Mouse (Mus musculus): ENCODE results near the gene Rtl10. TPM values are rescaled to one million over a fixed set of nuclear protein-coding genes. Genes with fewer than 3 reads are reported as not detected.
A peak's percentile ranks its signal among the peaks of the same experiment; 100 is the strongest.

The Rtl10 gene
- total RNA-seq, 2 experiments from 2014 or later: 9.1 to 23.1 TPM

- ATAC-seq (replicated peaks; ENCODE audit: low FRiP score, low TSS enrichment, poor library complexity, severe bottlenecking): no peak
Observed at GRCm38 (mm10) chr16:18480933-18481485, 17.7 kb upstream of the Rtl10 start.

DNA sequence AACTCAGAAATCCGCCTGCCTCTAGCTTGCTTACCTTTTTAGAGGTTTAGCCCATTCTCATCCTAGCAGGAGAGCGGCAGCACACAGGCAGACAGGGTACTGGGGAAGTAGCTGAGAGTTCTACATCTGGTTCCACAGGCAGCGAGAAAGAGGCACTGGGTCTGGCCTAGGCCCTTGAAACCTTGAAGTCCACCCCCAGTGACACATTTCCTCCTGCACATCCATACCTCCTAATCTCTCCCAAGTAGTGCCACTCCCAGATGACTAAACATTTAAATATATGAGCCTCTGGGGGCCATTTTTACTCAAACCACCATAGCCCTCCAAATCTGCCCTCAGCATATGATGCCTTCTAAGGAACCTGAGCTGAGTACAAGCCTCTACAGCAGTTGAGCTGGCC lies 16.3 kb upstream of the Rtl10 start:
- ATAC-seq (replicated peaks; ENCODE audit: low FRiP score, low TSS enrichment, poor library complexity, severe bottlenecking): no peak

DNA sequence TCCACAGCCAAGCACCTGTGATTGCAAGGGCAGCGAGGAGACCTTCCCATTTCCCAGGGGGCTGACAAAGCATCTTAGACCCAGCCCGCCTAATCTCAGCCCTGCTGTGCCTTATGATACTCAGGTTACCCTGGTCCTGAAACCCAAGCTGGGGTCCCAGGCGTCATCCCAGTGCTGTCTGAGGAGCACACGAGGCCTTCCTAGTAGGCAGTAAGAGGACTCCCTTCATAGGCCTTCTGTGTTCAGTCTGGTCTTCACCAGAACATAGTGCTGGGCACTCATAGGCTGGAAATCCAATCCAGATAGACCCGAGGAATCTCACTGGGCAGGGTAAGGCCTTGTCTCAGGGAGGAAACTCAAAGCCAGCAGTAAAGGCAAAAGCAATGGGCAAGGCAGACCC lies 14.9 kb upstream of the Rtl10 start:
- ATAC-seq (replicated peaks; ENCODE audit: low FRiP score, low TSS enrichment, poor library complexity, severe bottlenecking): no peak

DNA sequence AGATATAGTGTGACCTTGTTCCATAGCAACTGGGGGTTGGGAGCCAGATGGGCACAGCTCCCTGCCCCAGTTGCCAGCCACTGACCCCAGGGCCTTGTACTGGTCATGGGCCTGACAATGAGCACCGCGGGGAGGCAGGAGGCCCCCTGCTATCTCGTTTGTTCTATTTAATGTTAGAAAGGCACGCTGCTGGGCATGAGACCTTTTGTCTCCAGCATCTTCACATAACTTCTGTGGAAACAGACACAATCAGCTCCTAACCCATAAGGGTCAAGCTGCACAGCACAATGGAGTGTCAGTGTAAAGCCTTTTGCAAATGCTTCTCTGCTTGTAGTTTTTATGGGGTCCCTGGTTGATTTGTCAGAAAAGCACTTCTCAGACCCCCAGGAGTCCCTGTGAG lies 14.3 kb upstream of the Rtl10 start:
- ATAC-seq (replicated peaks; ENCODE audit: low FRiP score, low TSS enrichment, poor library complexity, severe bottlenecking): no peak

- no peak for ATAC-seq (replicated peaks; ENCODE audit: low FRiP score, low TSS enrichment, poor library complexity, severe bottlenecking)
Observed at GRCm38 (mm10) chr16:18484794-18485435, 13.8 kb upstream of the Rtl10 start.

GRCm38 (mm10) chr16:18486126-18486525 lies 12.6 kb upstream of the Rtl10 start:
- no peak for ATAC-seq (replicated peaks; ENCODE audit: low FRiP score, low TSS enrichment, poor library complexity, severe bottlenecking)

DNA sequence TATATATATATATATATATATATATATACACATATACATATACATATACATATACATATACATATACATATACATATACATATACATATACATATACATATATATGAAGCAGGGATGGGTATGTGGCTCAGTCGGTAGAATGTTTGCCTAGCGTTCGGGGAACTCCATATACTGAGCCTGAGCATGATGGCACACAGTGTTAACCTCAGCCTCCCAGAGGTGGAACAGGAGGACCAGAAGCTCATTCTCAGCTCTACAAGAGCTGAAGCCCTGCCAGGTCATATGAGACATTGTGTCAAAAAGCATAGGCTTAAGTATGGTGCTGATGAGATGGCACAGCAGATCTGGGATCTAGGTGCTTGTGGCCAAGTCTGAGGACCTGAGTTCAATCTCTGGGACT lies 8.4 kb upstream of the Rtl10 start:
- ATAC-seq (replicated peaks; ENCODE audit: low FRiP score, low TSS enrichment, poor library complexity, severe bottlenecking): no peak

DNA sequence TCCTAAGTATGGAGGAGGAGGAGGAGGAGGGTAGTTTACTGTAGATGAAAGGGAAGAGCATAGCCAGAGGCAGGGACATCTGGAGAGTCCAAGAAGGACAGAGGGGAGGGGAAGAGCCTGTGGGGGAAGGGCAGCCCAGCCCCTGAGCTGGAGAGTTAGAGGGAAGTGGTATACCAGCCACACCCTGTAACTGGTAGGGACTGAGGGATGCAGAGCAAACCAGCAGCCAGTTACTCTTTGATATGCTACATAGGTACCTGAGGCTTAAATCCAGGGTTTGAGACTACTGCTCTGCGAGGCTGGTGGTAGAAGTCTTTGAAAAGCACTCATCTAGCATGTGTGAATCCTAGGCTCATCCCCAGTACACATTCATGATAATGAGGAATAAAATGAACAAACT lies 7.8 kb upstream of the Rtl10 start:
- no peak for ATAC-seq (replicated peaks; ENCODE audit: low FRiP score, low TSS enrichment, poor library complexity, severe bottlenecking)

- ATAC-seq (replicated peaks; ENCODE audit: low FRiP score, low TSS enrichment, poor library complexity, severe bottlenecking): peak; percentile 47
Observed at GRCm38 (mm10) chr16:18497865-18498515, 711 bp upstream of the Rtl10 start.

GRCm38 (mm10) chr16:18498996-18499395 lies 295 bp downstream of the Rtl10 start:
- peak; percentile 31 for ATAC-seq (replicated peaks; ENCODE audit: low FRiP score, low TSS enrichment, poor library complexity, severe bottlenecking)

GRCm38 (mm10) chr16:18501531-18501930 lies 2.8 kb downstream of the Rtl10 start:
- ATAC-seq (replicated peaks; ENCODE audit: low FRiP score, low TSS enrichment, poor library complexity, severe bottlenecking): no peak

DNA sequence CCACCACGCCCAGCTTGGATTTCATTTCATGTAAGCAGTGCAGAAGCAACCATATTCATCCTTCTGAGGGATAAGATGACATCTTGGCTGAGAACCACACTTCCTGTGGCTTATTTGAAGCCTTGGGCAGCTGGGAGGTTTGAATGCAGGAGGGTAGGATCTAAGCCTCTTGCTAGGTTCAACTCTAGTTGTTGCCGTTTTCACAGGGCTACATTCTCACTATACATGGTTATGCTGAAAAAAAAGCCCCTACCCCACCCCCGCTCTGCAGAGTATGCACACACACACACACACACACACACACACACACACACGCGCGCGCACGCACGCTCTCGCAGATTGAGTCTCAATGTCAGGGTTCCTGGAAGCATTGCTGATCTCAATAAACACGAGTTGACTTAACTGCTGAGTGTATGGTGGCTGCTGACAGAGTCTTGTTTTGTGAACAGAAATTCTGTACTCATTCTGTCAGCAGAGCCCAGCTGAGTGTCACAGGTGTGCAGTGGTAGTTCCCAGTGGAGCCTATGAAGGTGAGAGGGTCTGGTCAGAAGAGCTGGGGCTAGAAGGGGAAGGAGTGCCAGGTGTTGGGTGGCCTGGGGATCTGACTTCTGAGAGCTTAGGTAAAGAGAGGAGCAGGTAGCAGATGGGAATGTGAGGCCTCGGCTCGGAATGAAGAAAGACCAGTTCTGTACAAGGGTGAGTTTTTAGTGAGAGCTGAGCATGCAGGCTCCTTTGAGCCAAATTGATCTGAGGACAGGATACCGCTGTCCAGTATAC lies 5.1 kb downstream of the Rtl10 start:
- ATAC-seq (replicated peaks; ENCODE audit: low FRiP score, low TSS enrichment, poor library complexity, severe bottlenecking): no peak

GRCm38 (mm10) chr16:18506524-18507199 lies 8.0 kb downstream of the Rtl10 start:
- ATAC-seq (replicated peaks; ENCODE audit: low FRiP score, low TSS enrichment, poor library complexity, severe bottlenecking): no peak

- ATAC-seq (replicated peaks; ENCODE audit: low FRiP score, low TSS enrichment, poor library complexity, severe bottlenecking): no peak
Observed at GRCm38 (mm10) chr16:18507200-18507549, 8.5 kb downstream of the Rtl10 start.

DNA sequence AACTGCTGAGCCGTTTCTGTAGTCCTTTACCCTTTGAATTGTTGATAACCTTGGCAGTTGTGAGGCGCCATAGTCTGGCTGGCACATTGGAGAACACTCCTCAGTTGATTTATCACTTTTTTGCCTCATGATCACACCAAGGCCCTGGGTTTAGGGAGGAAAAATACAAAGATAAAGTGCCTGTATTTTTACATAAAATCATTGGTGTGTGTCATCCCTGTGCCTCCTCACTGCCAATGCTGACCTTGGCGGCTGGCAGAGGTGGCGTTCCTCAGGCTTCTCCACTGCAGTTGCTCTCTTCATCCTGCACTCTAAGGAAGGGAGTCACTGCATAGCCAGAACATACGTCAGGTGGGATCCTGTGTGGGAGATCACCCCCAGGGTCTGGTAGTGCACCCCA lies 13.0 kb downstream of the Rtl10 start:
- no peak for ATAC-seq (replicated peaks; ENCODE audit: low FRiP score, low TSS enrichment, poor library complexity, severe bottlenecking)

DNA sequence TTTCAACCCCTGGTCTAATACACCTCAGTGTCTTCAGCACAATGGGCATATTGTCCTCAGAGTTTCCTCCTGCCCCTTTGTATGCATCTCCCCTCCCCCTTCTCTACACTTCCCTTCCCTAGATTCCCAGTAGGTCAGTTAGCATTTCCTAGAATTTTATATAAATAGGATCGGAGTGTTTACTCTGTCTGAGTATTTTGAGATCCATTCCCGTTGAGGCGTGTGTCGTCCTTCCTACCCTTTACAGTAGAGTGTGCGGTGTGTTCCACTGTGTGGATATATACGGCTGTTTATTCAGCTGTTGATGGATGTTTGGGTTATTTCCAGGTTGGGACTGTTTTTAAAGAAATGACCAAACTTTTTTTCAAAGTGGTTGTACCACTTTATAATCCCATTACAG lies 14.8 kb downstream of the Rtl10 start:
- no peak for ATAC-seq (replicated peaks; ENCODE audit: low FRiP score, low TSS enrichment, poor library complexity, severe bottlenecking)

DNA sequence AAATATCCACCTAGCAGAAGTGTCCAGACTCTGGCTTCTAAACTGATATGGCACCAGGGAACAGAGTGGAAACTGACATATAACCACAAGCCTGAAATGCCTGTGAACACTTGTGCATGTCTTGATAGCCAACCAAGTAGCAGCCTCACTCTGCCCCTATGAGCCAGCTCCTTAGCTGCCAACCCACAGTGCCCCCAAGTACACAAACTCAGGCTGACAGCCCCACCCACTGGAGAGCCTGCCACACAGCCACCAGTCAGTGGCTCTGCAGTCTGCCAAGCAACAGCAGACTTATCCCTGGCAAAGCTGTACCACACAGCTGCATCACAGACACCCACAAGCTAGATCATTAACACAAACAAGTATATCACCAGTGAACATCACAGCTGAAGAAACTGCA lies 19.4 kb downstream of the Rtl10 start:
- ATAC-seq (replicated peaks; ENCODE audit: low FRiP score, low TSS enrichment, poor library complexity, severe bottlenecking): peak; percentile 84

GRCm38 (mm10) chr16:18523563-18524245 lies 25.0 kb downstream of the Rtl10 start:
- ATAC-seq (replicated peaks; ENCODE audit: low FRiP score, low TSS enrichment, poor library complexity, severe bottlenecking): no peak

GRCm38 (mm10) chr16:18528656-18529055 lies 30.0 kb downstream of the Rtl10 start:
- ATAC-seq (replicated peaks; ENCODE audit: low FRiP score, low TSS enrichment, poor library complexity, severe bottlenecking): no peak

All from megakaryocyte-erythroid progenitor cell, adult 5-6 weeks (primary cell).